In the genomic region with DNA sequence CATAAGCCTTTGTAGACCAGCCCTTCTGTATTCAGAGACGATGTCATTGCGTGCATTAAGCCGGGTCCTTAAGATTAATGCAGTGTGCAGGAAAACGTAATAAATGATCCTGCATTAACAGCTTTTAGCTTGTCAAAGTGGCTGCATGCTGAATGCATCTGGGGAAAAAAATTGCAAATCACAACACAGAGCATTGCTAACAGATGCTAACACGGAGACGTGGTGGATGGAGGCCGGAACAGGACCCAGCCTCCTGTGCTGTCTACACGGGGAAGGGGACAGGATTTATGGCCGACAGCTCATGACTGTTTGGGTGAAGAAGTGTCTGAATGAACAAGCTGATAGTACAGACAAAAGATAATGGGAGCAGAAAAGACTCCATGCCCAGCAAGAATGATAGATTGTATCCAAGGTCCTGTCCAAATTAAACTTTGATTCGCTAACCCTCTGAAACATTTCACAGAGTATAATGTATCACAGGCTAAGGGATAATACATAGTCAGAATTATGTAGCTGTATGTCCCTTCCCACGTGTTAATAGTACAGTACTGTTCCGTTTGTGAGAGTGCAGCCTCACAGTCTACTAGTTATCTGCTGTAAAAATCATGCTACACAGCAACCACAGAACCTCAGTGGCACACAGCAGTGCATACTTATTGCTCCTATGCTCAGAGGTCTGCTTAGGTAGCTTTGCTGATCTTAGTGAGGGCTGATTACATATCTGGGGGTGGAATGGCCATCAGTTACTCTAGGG, we compare ENCODE assay signal across 18 mouse cellular contexts. TPM values are rescaled to one million over a fixed set of nuclear protein-coding genes. Genes with fewer than 3 reads are reported as not detected.
A peak's percentile ranks its signal among the peaks of the same experiment; 100 is the strongest.
DNase-seq lines count a peak whose midpoint lies in the region; ATAC-seq and TF ChIP-seq lines count a peak whose summit lies in the region.
"Had no signal": no experiment of that assay in that cellular context is flagged by ENCODE, and none has a peak within 500 bp of the region (broad histone marks: within the 10 kb centered on the region; RNA-seq: fewer than 3 reads in every experiment).

No protein-coding gene starts in this region.

- peak overlapping the region; percentile 66 for H3K27ac ChIP-seq in forebrain, embryonic 15.5 days (replicated peaks)
- no peak overlapping the region for H3K27ac ChIP-seq in limb, embryonic 12.5 days
- H3K27ac ChIP-seq in liver, postnatal 0 days (ENCODE audit: low read depth): no peak overlapping the region
- H3K27ac ChIP-seq: embryonic facial prominence, embryonic 12.5 days had no signal

- H3K36me3 ChIP-seq in forebrain, embryonic 15.5 days: no peaks in the 10 kb centered on the region
- no peaks in the 10 kb centered on the region for H3K36me3 ChIP-seq in limb, embryonic 12.5 days
- H3K36me3 ChIP-seq in liver, postnatal 0 days (replicated peaks; ENCODE audit: insufficient read depth, low read length): no peaks in the 10 kb centered on the region
- H3K36me3 ChIP-seq: embryonic facial prominence, embryonic 12.5 days had no signal

- no peaks in the 10 kb centered on the region for H3K9me3 ChIP-seq in forebrain, embryonic 15.5 days
- no peaks in the 10 kb centered on the region for H3K9me3 ChIP-seq in limb, embryonic 12.5 days
- H3K9me3 ChIP-seq in liver, postnatal 0 days (ENCODE audit: low read length): no peaks in the 10 kb centered on the region
- H3K9me3 ChIP-seq: embryonic facial prominence, embryonic 12.5 days had no signal

- DNase-seq in heart, adult 11 months: peak; percentile 59
- no peak for DNase-seq in heart, postnatal 36 days
- DNase-seq in brain, embryonic 14.5 days (ENCODE audit: low read depth): peak; percentile 60
- no peak for DNase-seq in liver, postnatal 0 days
- DNase-seq in heart, adult 8-10 months (ENCODE audit: low spot score): no peak
- DNase-seq: B cell, adult 2 months; cerebellum, adult 2 months; thymus, postnatal 36 days had no signal

- peak; percentile 70 for ATAC-seq in forebrain, embryonic 15.5 days (replicated peaks)
- ATAC-seq in limb, embryonic 12.5 days (ENCODE audit: insufficient number of reproducible peaks, insufficient read depth, low FRiP score, low TSS enrichment, low read depth): peak; percentile 75; the same call in 1 of the 2 replicates
- no peak for ATAC-seq in liver, postnatal 0 days
- ATAC-seq: intestine, postnatal 0 days had no signal

- 43% methylated on average over 12 of the region's 12 CpGs for WGBS in forebrain, embryonic 15.5 days
- 33% methylated on average over 12 of the region's 12 CpGs for WGBS in limb, embryonic 12.5 days
- WGBS in liver, postnatal 0 days (ENCODE audit: insufficient replicate concordance): 58% methylated on average over 12 of the region's 12 CpGs

- H3K4me2 ChIP-seq in forebrain, embryonic 15.5 days (replicated peaks): no peak overlapping the region
- H3K4me2 ChIP-seq in limb, embryonic 12.5 days: no peak overlapping the region
- H3K4me2 ChIP-seq in liver, postnatal 0 days (ENCODE audit: low read depth, low read length): no peak overlapping the region
- H3K4me2 ChIP-seq: embryonic facial prominence, embryonic 12.5 days; liver, embryonic 11.5 days had no signal

- no peak overlapping the region for H3K9ac ChIP-seq in forebrain, embryonic 15.5 days (replicated peaks)
- H3K9ac ChIP-seq in limb, embryonic 12.5 days (replicated peaks): no peak overlapping the region
- no peak overlapping the region for H3K9ac ChIP-seq in liver, postnatal 0 days (replicated peaks)
- H3K9ac ChIP-seq: embryonic facial prominence, embryonic 12.5 days had no signal

- no peaks in the 10 kb centered on the region for H3K27me3 ChIP-seq in forebrain, embryonic 15.5 days
- H3K27me3 ChIP-seq in limb, embryonic 12.5 days: peaks cover 30% of the 10 kb centered on the region
- H3K27me3 ChIP-seq in liver, postnatal 0 days (ENCODE audit: insufficient read depth, low read length): no peaks in the 10 kb centered on the region

- no peak for TF ChIP-seq CTCF in brain, embryonic 14.5 days (IDR thresholded peaks at IDR 0.05; ENCODE audit: borderline replicate concordance, extremely low read depth, insufficient read depth, insufficient read length)
- TF ChIP-seq CTCF in liver, postnatal 0 days (IDR thresholded peaks at IDR 0.05; ENCODE audit: low read depth): no peak

- no peak for TF ChIP-seq POLR2A in brain, embryonic 14.5 days (IDR thresholded peaks at IDR 0.05; ENCODE audit: borderline replicate concordance, extremely low read depth, insufficient read depth, insufficient read length, poor library complexity, severe bottlenecking)

- intact Hi-C loops in heart, postnatal 36 days (cut with DNase I): no loop called here

- H3K4me1 ChIP-seq in forebrain, embryonic 15.5 days: peaks cover 19% of the 10 kb centered on the region
- H3K4me1 ChIP-seq in limb, embryonic 12.5 days (replicated peaks): peaks cover 34% of the 10 kb centered on the region
- H3K4me1 ChIP-seq in liver, postnatal 0 days (ENCODE audit: insufficient read depth): no peaks in the 10 kb centered on the region

- TF ChIP-seq EP300 in liver, postnatal 0 days (IDR thresholded peaks at IDR 0.05; ENCODE audit: low read depth): no peak

- no peak overlapping the region for H3K4me3 ChIP-seq in forebrain, embryonic 15.5 days
- H3K4me3 ChIP-seq in limb, embryonic 12.5 days (replicated peaks): no peak overlapping the region
- H3K4me3 ChIP-seq in liver, postnatal 0 days (ENCODE audit: low read depth, low read length): no peak overlapping the region
- H3K4me3 ChIP-seq: embryonic facial prominence, embryonic 12.5 days had no signal

RNA-seq across cellular contexts. Expression of gene Lrrc52, which starts 32.7 kb away (rescaled TPM):
- 1 to 10 TPM; 1.2 to 1.4 TPM for total RNA-seq in heart, postnatal 36 days (2021)
- polyA plus RNA-seq in brain, embryonic 14.5 days (2012; rRNA removed): 0.06 TPM in 1 of 2 replicates, not detected in the other
- polyA plus RNA-seq in forebrain, embryonic 15.5 days (2015; fragmentation: Nextera tagmentation; extraction: Ambion mirVana): not detected in 2 replicates
- not detected in 2 replicates for polyA plus RNA-seq in limb, embryonic 12.5 days (2016; fragmentation: Nextera tagmentation; extraction: Ambion mirVana)
- polyA plus RNA-seq in liver, postnatal 0 days (2015; fragmentation: Nextera tagmentation; extraction: Ambion mirVana): not detected in 2 replicates
- total RNA-seq in heart, adult 8-10 months (2022): 1 to 10 TPM; 2.7 to 4.7 (median 3.1) TPM
- total RNA-seq: granulocyte monocyte progenitor cell, adult 5-6 weeks; left cerebral cortex, adult 18-20 months; megakaryocyte, adult 5-6 weeks had no signal
- polyA plus RNA-seq: embryonic facial prominence, embryonic 12.5 days; frontal cortex, adult 2 months; intestine, postnatal 0 days; large intestine, adult 2 months had no signal

Comparison
In these comparisons a context has a peak if more than half of its experiments do, and no peak if none do; other contexts are left out.
1. DNase-seq: peak in heart, adult 11 months (single experiment) and brain, embryonic 14.5 days (single experiment); none in heart, postnatal 36 days (0 of 2), liver, postnatal 0 days (single experiment) and heart, adult 8-10 months (single experiment).